Mouse (Mus musculus) limb, embryonic 11.5 days (tissue): ENCODE results near the gene Cacna2d4. TPM values are rescaled to one million over a fixed set of nuclear protein-coding genes. Genes with fewer than 3 reads are reported as not detected.

Source experiments
- ATAC-seq: fragments of 200-750 bp; cut with Nextera tagmentation; 2 replicates; pipeline ENCODE4 v1.8.0; 2017; ENCODE audit warnings: low read depth; ENCODE audit not compliant: insufficient number of reproducible peaks, low FRiP score, low TSS enrichment
- DNase-seq: peaks from one replicate; pipeline ENCODE4 v3.0.0-alpha.2; 2015; ENCODE audit warnings: low spot score
- H3K27ac ChIP-seq: fragments of 300-500 bp; sonication (generic); replicated peaks from 2 replicates; pipeline ENCODE4 v1.5.1; 2014; ENCODE audit warnings: low read depth, mild to moderate bottlenecking, low read length
- H3K27me3 ChIP-seq: fragments of 300-500 bp; sonication (generic); 2 replicates; pipeline ENCODE4 v1.6.1; 2014; ENCODE audit warnings: mild to moderate bottlenecking, low read length, mixed read lengths; ENCODE audit not compliant: control insufficient read depth, insufficient read depth
- H3K36me3 ChIP-seq: fragments of 300-500 bp; sonication (generic); 2 replicates; pipeline ENCODE4 v1.6.1; 2014; ENCODE audit warnings: mild to moderate bottlenecking, low read length, moderate library complexity, mixed read lengths; ENCODE audit not compliant: control insufficient read depth, insufficient read depth
- H3K4me1 ChIP-seq: fragments of 300-500 bp; sonication (generic); 2 replicates; pipeline ENCODE4 v1.6.1; 2014; ENCODE audit warnings: low read length, mixed read lengths; ENCODE audit not compliant: control insufficient read depth, insufficient read depth
- H3K4me2 ChIP-seq: fragments of 300-500 bp; sonication (generic); 2 replicates; pipeline ENCODE4 v1.6.1; 2014; ENCODE audit warnings: low read depth, mild to moderate bottlenecking, moderate library complexity; ENCODE audit not compliant: severe bottlenecking
- H3K4me3 ChIP-seq: fragments of 300-500 bp; sonication (generic); 2 replicates; pipeline ENCODE4 v1.5.1; 2014; ENCODE audit warnings: low read depth, low read length
- H3K9ac ChIP-seq: fragments of 300-500 bp; sonication (generic); 2 replicates; pipeline ENCODE4 v1.6.1; 2014; ENCODE audit warnings: mild to moderate bottlenecking, low read length
- H3K9me3 ChIP-seq: fragments of 300-500 bp; sonication (generic); 2 replicates; pipeline ENCODE4 v1.6.1; 2016; ENCODE audit warnings: low read length; ENCODE audit not compliant: control insufficient read depth
- WGBS: fragments of 180-500 bp; shearing (Covaris S2); extraction: QIAGEN DNeasy Blood & Tissue Kit; methylation state at CpG from one replicate; pipeline ENCODE4 v1.1.7; 2014; 5-methylcytosine and 5-hydroxymethylcytosine counted together
- polyA plus RNA-seq: library from polyadenylated mRNA; unstranded; fragments of >200 nt; fragmentation: Nextera tagmentation; extraction: Ambion mirVana; gene quantifications from 2 replicates; pipeline ENCODE4 v1.2.1, GENCODE M21; 2014

The Cacna2d4 gene
- polyA plus RNA-seq, 1 experiment from 2014 or later, result 0.03 TPM

DNA sequence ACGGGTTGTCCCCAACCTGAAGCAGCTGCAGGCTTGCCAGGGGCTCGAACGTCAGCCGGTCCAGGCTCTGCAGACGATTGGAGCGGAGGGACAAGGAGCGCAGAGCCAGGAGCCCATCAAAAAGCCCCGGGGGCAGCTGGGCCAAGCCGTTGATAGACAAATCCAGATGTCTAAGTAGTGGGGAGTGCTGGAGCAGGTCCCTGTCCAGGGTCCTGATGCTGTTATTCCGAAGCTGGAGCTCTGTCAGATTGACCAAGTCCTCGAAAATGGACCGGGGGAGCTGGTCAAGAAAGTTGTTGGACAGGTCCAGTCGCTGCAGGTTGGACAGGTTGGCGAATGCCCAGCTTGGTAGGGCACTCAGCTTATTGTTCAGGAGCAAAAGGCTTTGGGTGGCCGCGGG is 84.2 kb downstream of the Cacna2d4 start:
- ATAC-seq, result no peak

DNA sequence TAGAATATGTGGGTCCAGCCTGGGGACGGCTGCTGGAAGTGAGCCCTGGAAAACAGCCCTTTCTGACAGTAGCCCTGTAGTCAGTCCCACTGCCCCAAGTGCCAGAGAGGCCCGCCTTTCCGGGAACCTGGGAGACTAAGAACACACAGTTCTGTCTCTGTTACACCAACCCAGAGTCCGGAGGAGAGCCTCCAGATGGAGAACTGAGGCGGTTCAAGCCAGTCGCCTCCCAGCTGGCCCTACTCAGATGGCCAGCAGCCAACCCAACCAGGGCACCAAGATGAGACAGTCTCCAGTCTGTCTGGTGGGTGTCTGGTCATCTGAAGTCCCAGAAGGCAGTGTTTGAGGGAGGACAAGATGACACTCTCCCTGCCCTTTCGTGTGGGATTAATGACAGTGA is 85.4 kb downstream of the Cacna2d4 start:
- DNase-seq (no peak), ATAC-seq (no peak)
- H3K9ac ChIP-seq, result no peak overlapping the region
- H3K27ac ChIP-seq, result no peak overlapping the region
- H3K27me3 ChIP-seq, result no peaks in the 10 kb centered on the region
- H3K4me1 ChIP-seq, result no peaks in the 10 kb centered on the region
- 86% methylated on average over 7 of the region's 7 CpGs for WGBS
- no peak overlapping the region for H3K4me2 ChIP-seq
- no peaks in the 10 kb centered on the region for H3K36me3 ChIP-seq
- no peak overlapping the region for H3K4me3 ChIP-seq
- H3K9me3 ChIP-seq, result no peaks in the 10 kb centered on the region

More for the DNA sequence above, 84.2 kb downstream of the Cacna2d4 start:
- no peak overlapping the region for H3K27ac ChIP-seq
- peak; percentile 84 for DNase-seq
- no peaks in the 10 kb centered on the region for H3K9me3 ChIP-seq
- H3K9ac ChIP-seq, result no peak overlapping the region
- no peak overlapping the region for H3K4me3 ChIP-seq
- H3K36me3 ChIP-seq, result no peaks in the 10 kb centered on the region
- H3K4me2 ChIP-seq, result no peak overlapping the region
- no peaks in the 10 kb centered on the region for H3K4me1 ChIP-seq
- no peaks in the 10 kb centered on the region for H3K27me3 ChIP-seq
- 28% methylated on average over 16 of the region's 16 CpGs for WGBS

DNA sequence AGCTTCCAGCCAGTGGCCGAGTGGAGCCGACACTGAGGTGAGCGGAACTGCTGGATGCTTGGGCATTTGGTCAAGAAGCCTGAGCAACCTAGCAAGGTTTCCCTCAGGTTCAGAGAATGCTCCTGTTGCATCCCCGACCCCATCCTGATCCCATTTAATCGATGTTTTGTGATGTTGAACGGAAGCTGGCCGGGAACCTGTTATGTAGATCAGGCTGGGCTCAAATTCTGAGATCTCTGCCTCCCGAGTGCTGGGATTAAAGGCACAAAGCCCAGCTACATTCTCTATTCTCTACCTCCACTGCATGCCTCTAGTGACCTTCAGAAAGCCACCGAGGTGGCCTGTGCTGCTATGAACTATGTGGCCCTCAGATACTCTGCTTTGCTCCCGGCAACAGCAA is 88.5 kb downstream of the Cacna2d4 start:
- Histone ChIP-seq H3K27me3 (peaks cover 14% of the 10 kb centered on the region), H3K9me3 (no peaks in the 10 kb centered on the region), H3K9ac (no peak overlapping the region), H3K4me3 (no peak overlapping the region), H3K4me1 (no peaks in the 10 kb centered on the region; the same call in 1 of the 2 replicates), H3K27ac (no peak overlapping the region), H3K4me2 (no peak overlapping the region), H3K36me3 (no peaks in the 10 kb centered on the region)
- DNase-seq (no peak), ATAC-seq (no peak)
- WGBS, result 59% methylated on average over 10 of the region's 10 CpGs

DNA sequence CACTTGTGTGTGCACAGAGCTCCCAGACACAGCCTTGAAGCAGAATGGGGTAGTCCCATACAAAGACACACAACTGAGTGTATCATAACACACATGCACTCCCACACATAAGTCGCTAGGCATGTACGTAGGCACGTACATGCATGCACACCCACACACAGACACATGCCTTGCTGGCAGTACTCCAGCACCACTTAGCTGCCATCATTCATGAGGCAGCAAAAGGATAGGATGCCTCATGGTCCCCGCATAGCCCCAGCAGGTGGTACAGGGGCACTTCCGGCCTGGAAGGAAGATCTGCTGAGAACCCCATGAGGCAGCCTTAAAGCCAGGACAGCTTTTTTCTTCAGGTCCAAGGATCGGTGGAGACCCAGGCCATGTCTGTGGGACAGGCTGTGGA is 89.7 kb downstream of the Cacna2d4 start:
- Histone ChIP-seq H3K4me3 (no peak overlapping the region), H3K4me2 (no peak overlapping the region), H3K36me3 (no peaks in the 10 kb centered on the region), H3K27me3 (peaks cover 26% of the 10 kb centered on the region), H3K4me1 (peaks cover 8% of the 10 kb centered on the region; the same call in 1 of the 2 replicates), H3K9ac (no peak overlapping the region), H3K9me3 (no peaks in the 10 kb centered on the region), H3K27ac (no peak overlapping the region)
- no peak for ATAC-seq
- DNase-seq, result no peak
- WGBS, result 79% methylated on average over 6 of the region's 6 CpGs

GRCm38 (mm10) chr6:119326541-119326940 is 90.2 kb downstream of the Cacna2d4 start:
- Histone ChIP-seq H3K36me3 (no peaks in the 10 kb centered on the region), H3K9ac (no peak overlapping the region), H3K4me1 (peaks cover 8% of the 10 kb centered on the region; the same call in 1 of the 2 replicates), H3K27me3 (peaks cover 32% of the 10 kb centered on the region), H3K4me2 (no peak overlapping the region), H3K9me3 (no peaks in the 10 kb centered on the region), H3K4me3 (no peak overlapping the region), H3K27ac (no peak overlapping the region)
- ATAC-seq, result no peak
- WGBS, result 20% methylated on average over 4 of the region's 7 CpGs
- no peak for DNase-seq

- no peak overlapping the region for H3K9ac ChIP-seq
- WGBS, result 9% methylated on average over 10 of the region's 11 CpGs
- peaks cover 8% of the 10 kb centered on the region; the same call in 1 of the 2 replicates for H3K4me1 ChIP-seq
- no peak overlapping the region for H3K27ac ChIP-seq
- no peaks in the 10 kb centered on the region for H3K36me3 ChIP-seq
- DNase-seq (no peak), ATAC-seq (no peak)
- H3K9me3 ChIP-seq, result no peaks in the 10 kb centered on the region
- H3K27me3 ChIP-seq, result peaks cover 37% of the 10 kb centered on the region
- H3K4me3 ChIP-seq, result no peak overlapping the region
- no peak overlapping the region for H3K4me2 ChIP-seq
These were observed 92.3 kb downstream of the Cacna2d4 start for GRCm38 (mm10) chr6:119328521-119329115.

DNA sequence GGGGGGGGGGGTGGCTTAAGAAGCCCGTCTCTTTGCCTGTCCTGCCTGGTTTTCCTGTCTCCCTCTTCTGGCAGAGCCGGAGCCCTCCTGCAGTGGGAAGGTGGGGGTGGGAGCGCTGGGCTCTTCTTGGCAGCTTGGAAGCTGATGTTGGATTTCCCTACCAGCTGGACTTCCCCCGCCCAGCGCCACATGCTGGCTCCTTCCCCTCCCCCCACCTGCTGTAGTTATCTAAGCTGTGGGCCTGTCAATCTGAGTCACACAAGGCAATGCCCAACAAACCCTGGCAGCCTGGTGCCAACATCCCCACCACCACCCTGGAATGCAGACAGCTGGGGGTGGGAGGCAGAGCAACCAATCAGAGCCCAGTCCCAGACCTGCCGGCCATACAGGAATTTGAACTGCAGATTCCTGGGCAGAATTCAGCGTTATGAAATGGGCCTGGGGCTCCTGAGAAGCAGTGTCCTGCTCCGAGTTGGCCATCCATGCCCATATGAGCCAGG is 92.9 kb downstream of the Cacna2d4 start:
- Histone ChIP-seq H3K4me1 (peaks cover 8% of the 10 kb centered on the region; the same call in 1 of the 2 replicates), H3K9ac (no peak overlapping the region), H3K36me3 (no peaks in the 10 kb centered on the region), H3K4me2 (no peak overlapping the region), H3K4me3 (no peak overlapping the region), H3K27ac (no peak overlapping the region), H3K9me3 (no peaks in the 10 kb centered on the region), H3K27me3 (peaks cover 37% of the 10 kb centered on the region)
- DNase-seq (no peak), ATAC-seq (no peak)
- WGBS, result 0% methylated on average over 8 of the region's 8 CpGs

DNA sequence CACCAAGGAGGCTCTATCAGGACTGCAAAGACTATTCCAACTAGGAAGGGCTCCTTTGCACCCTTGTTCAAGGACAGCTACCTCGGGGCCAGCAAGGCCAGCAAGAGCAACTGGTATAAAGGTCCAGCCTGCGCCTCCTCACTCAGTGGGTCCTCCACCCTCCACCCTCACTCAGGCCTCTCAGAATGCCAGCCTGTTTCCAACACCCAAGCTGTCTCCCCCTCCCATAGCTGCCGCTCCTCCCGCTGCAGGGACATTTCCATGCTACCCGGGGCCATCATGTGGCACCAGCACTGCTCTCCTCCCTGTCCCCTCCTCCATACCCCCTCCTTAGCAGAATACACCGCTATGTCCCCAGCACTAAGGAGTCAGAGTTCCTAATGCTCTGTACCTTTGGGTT is 93.6 kb downstream of the Cacna2d4 start:
- Histone ChIP-seq H3K27ac (no peak overlapping the region), H3K9me3 (no peaks in the 10 kb centered on the region), H3K4me1 (peaks cover 8% of the 10 kb centered on the region; the same call in 1 of the 2 replicates), H3K4me2 (no peak overlapping the region), H3K27me3 (peaks cover 37% of the 10 kb centered on the region), H3K36me3 (no peaks in the 10 kb centered on the region), H3K9ac (no peak overlapping the region), H3K4me3 (peak overlapping the region; percentile 20; the same call in 1 of the 2 replicates)
- ATAC-seq, result no peak
- WGBS, result 9% methylated on average over 6 of the region's 6 CpGs
- no peak for DNase-seq
